Mouse (Mus musculus) layer of hippocampus, adult 2 months (tissue): ENCODE results near the gene Map2k3. TPM values are rescaled to one million over a fixed set of nuclear protein-coding genes. Genes with fewer than 3 reads are reported as not detected.

Experiments used
- DNase-seq, 2 experiments: peaks; one replicate each; pipeline ENCODE4 v3.0.0; 2022; ENCODE audit warnings: low spot score in 2 of 2
- H3K27ac ChIP-seq: fragments of 200-600 bp; 2 replicates; pipeline ENCODE4 v1.8.1; 2022
- H3K4me3 ChIP-seq: fragments of 200-600 bp; 2 replicates; pipeline ENCODE4 v1.8.1; 2022; ENCODE audit warnings: mild to moderate bottlenecking
- CTCF ChIP-seq: fragments of 200-600 bp; conservative IDR thresholded peaks from 2 replicates; pipeline ENCODE4 v1.8.1; 2022; ENCODE audit warnings: antibody characterized with exemption, mild to moderate bottlenecking, moderate library complexity
- total RNA-seq, 2 experiments: library from RNA; stranded (reverse); gene quantifications; 2 replicates each; pipeline ENCODE4 v1.2.3; 2021

Gene Map2k3
- total RNA-seq, 2 experiments from 2014 or later = 13.1 to 15.2 TPM

- DNase-seq = peak; percentile 82 to 85
- H3K27ac ChIP-seq = no peak overlapping the region
- TF ChIP-seq CTCF = peak; percentile 91
- H3K4me3 ChIP-seq = no peak overlapping the region
Observed at GRCm38 (mm10) chr11:60953803-60954202, 22.0 kb downstream of the Map2k3 start.

- Histone ChIP-seq H3K4me3 (no peak overlapping the region), H3K27ac (no peak overlapping the region)
- no peak for DNase-seq
- TF ChIP-seq CTCF = no peak
Observed at GRCm38 (mm10) chr11:60954255-60955104, 22.6 kb downstream of the Map2k3 start.

DNA sequence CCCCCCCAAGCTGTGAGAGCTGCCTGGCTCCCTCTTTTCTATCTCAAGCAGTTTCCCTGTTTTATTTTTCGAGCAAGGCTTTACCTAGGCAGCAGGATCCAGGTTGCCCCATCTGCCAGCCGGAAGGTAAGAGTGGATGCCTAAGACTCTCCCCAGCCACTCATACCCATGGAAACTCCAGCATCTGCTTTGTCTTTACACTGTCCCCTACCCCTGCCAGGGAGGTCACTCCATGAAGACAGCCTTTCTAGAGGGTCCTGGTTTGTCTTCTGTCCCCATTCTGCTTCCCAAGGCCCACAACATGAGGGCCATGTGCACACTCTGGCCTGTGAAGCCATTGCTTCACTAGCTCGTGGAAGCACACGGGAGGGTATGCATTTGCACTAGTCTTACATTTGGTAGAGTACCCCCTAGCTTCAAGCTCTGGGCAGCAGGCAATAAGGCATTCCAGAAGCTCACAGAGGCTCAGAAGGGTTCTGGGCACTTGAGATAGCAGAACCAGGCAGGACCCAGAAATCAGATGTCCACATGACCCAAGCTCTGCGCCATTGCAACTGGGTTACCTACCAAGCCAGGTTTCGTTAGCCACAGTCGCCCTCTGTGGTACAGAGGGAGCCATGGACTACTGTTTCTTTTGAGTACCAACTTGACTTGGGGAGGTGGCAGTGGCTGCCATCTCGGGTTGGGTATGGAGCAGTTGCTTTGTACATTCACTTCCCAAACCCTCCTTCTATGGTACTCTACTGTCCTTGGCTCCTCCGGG, 24.0 kb downstream of the Map2k3 start:
- no peak for TF ChIP-seq CTCF

GRCm38 (mm10) chr11:60958948-60959347, 27.1 kb downstream of the Map2k3 start:
- no peak overlapping the region for H3K27ac ChIP-seq
- DNase-seq = no peak
- H3K4me3 ChIP-seq = no peak overlapping the region
- TF ChIP-seq CTCF = no peak

More for the DNA sequence above, 24.0 kb downstream of the Map2k3 start:
- H3K27ac ChIP-seq = no peak overlapping the region
- DNase-seq = no peak
- no peak overlapping the region for H3K4me3 ChIP-seq

GRCm38 (mm10) chr11:60961176-60961575, 29.3 kb downstream of the Map2k3 start:
- no peak overlapping the region for H3K4me3 ChIP-seq
- no peak overlapping the region for H3K27ac ChIP-seq
- no peak for TF ChIP-seq CTCF
- DNase-seq = no peak

- no peak for TF ChIP-seq CTCF
- Histone ChIP-seq H3K27ac (no peak overlapping the region), H3K4me3 (no peak overlapping the region)
- DNase-seq = peak in 1 of 2 experiments; percentile 46
Observed at GRCm38 (mm10) chr11:60962709-60963108, 30.9 kb downstream of the Map2k3 start.

GRCm38 (mm10) chr11:60966974-60967373, 35.1 kb downstream of the Map2k3 start:
- H3K27ac ChIP-seq = no peak overlapping the region
- H3K4me3 ChIP-seq = no peak overlapping the region
- no peak for TF ChIP-seq CTCF
- no peak for DNase-seq

DNA sequence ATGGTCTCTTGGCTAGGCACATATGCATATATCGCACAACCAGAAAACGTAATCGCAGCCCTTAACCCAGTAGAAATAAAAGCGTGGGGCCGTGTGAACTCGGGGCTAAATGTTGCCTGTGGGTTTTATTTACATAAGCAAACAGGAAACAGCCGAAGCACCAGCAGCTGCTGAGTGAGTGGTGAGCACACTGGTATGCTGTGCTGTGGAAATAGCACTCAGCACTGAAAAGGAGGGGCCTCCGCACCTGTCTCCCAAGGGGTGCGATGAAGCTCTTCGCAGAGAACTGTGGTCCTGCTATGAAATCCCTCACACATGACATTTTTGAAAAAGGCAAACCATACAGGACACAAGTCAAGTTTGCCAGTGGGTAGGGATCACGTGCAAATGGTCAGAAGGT, 43.3 kb downstream of the Map2k3 start:
- H3K4me3 ChIP-seq = no peak overlapping the region
- no peak overlapping the region for H3K27ac ChIP-seq
- TF ChIP-seq CTCF = no peak
- no peak for DNase-seq

DNA sequence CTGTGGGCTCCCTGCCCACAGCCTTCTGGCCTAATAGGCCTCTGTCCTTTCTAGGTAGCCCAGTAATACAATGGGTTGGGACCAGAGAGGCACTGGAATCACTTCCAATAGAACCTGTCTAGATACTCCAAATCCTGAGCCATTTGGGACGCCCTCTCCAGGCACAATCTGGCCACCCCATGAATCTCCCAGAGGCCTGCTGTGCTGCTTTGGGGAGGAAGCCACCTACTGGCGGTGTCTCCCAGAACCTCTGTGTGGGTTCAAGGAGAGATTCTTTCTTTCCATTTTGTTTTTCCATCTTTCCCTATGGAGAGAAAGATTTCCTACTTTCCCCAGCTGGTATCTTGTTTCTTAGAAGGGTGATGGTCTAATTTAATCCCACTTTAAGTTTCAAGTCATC, 44.4 kb downstream of the Map2k3 start:
- Histone ChIP-seq H3K27ac (no peak overlapping the region), H3K4me3 (no peak overlapping the region)
- no peak for TF ChIP-seq CTCF
- DNase-seq = no peak

DNA sequence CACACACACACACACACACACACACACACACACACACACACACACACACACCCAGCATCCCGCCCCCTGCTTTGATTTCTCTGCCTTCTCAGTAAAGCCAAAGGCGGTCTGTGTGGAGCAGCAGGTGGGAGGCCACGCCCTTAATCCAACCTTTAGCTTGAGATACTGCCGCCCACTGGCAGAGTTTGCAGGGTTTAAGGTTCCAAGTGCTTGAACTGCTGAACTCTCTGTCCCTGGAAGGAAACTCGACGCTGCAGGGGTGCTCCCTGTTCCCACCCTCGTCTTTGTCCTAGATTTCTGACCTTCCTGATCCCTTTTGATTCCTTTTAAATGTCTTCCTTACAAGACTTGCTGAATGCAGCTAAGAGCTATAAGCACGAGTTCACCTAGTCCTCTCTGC, 44.9 kb downstream of the Map2k3 start:
- TF ChIP-seq CTCF = no peak; the same call in 1 of the 2 replicates
- peak overlapping the region; percentile 57; the same call in 1 of the 2 replicates for H3K27ac ChIP-seq
- no peak overlapping the region for H3K4me3 ChIP-seq
- no peak for DNase-seq

GRCm38 (mm10) chr11:60977153-60977552, 45.3 kb downstream of the Map2k3 start:
- no peak for DNase-seq
- no peak for TF ChIP-seq CTCF
- Histone ChIP-seq H3K27ac (peak overlapping the region; percentile 57; the same call in 1 of the 2 replicates), H3K4me3 (no peak overlapping the region)

GRCm38 (mm10) chr11:60978658-60979057, 46.8 kb downstream of the Map2k3 start:
- Histone ChIP-seq H3K4me3 (no peak overlapping the region), H3K27ac (no peak overlapping the region)
- DNase-seq = no peak
- no peak for TF ChIP-seq CTCF

GRCm38 (mm10) chr11:60979788-60980187, 48.0 kb downstream of the Map2k3 start:
- no peak for DNase-seq
- no peak for TF ChIP-seq CTCF
- H3K4me3 ChIP-seq = no peak overlapping the region
- H3K27ac ChIP-seq = no peak overlapping the region
